Mouse (Mus musculus) cerebellum, postnatal 10 days (tissue): ENCODE measurements around the gene Arhgef28.
"Not testable (repeated sequence)": the region's sequence is repeated elsewhere in the genome, so short reads cannot be mapped to it uniquely, and the experiment has no call there.

Source experiments
- DNase-seq, 2 experiments: peaks; one replicate each; pipeline ENCODE4 v3.0.0; 2021; ENCODE audit warnings: mixed read lengths in 2 of 2

Gene Arhgef28

DNA sequence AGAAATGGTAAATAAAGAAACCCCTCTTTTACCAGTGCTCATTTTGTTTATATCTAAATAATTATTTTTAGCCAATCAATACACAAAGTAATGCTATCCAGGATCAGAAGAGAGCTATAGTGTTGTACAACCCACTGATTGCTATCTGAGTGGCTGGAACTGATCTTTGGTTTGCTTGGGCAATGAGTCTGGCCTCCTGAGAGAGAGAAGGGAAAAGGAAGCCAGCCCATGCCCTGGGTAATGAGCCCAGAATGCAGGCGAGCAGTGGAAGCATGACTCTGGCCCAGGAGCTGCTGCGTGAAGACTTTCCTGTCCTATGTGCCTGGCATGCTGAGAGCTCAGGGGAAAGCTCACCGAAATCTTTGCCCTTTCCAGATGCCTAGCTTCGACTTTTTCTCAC, 83.5 kb downstream of the Arhgef28 start:
- DNase-seq, result no peak

- no peak for DNase-seq
These were observed 84.2 kb downstream of the Arhgef28 start for GRCm38 (mm10) chr13:98121993-98122392.

GRCm38 (mm10) chr13:98121124-98121470, 85.1 kb downstream of the Arhgef28 start:
- no peak for DNase-seq

- DNase-seq, result no peak
These were observed 85.7 kb downstream of the Arhgef28 start for GRCm38 (mm10) chr13:98120356-98121123.

DNA sequence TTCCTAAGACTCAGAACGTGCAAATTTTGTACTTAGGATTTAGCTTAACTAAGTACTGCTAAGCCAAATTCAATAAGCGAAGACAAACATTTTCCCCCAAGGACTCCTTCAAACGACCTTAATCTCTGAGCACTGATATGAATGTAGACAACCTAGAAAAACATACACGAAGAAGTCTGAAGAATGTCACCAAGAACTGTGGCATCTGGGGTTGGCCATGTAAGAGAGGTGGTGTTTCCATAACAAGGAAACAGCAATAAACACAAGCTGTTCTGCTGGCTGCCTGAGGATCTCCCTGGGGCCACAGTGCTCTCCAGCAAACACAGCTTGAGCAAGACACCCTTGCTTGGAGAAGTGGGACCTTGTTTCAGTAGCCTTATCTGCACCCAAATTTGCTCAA, 87.9 kb downstream of the Arhgef28 start:
- no peak for DNase-seq

DNA sequence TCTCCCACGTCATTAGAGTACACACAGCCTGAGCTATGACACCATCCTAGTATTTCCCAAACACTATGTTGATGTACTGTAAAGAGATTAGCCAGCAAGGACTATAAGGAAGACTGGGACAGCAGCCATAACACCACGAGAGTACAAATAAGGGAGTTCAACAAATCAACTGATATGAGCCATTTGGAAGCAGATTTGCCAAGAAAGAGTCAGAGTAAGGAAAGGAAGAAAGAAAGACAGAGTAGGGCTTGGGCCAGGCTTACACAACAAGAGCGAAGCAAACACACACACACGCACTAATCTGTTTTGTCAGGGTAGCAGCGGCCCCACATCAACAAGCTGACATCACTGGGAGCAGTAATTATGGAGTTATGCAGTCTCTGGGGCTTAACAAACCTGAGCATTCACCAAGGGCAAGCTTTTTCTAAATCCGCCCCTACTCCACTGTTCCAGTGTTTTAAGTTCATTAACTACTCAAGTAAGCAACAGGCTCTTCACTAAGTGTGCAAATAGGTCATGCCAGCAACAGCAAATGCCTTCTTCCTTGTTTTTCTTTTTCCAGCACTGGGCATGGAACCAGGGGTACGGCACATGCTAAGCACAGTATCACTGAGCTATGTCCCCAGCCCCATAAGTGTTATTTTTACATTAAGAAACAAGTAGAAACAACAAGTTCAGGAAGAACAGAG, 88.5 kb downstream of the Arhgef28 start:
- no peak for DNase-seq

DNA sequence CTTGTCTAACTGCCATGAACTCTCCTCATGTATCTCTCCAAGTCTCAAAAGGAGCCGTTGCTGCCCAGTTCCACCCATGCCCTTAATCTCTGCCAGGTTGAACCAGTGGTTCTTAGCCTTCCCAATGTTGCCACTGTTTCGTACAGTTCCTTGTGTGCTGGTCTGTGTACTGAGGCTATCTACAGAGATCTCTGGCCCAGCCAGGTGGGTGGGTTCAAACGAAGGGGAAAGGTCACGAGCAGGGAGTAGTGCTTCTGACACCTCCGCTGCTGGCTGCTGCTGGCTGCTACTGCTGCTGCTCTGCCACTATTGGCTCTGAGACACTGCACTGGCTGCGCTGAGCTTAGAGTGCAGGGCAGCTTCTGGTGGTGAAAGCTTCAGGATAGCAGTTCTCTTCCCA, 90.6 kb downstream of the Arhgef28 start:
- DNase-seq, result no peak

GRCm38 (mm10) chr13:98115051-98115450, 91.2 kb downstream of the Arhgef28 start:
- DNase-seq, result no peak

DNA sequence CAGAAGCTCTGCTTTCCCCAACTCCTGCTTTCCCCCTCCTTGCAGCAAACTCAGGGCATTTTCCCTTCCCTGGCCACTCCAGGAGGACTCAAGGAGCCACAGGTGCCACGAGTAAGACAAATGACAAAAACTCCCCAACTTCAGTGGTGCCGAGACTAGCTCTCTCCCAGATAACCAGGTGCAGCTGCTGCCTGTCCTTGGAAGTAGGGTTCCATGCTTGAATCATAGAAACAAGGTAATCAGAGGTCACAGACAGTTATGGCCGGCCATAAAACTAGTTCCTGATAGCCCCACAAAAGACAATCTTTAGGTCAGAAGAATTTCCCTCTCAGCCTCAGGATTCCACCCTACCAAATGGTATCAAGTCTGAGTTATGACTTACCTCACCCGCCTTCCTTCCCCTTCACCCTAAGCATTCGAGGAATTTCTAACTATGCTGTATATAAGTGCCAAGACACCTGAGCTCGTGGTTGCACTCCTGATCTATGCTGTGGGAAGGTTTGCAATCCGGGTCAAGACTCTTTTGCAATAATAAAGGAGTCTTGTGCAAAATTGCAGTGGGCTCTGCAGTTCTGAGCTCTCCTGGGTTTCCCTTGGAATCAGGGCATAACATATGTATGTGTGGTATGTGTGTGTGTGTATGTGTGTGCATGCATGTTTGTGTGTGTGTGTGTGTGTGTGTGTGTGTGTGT, 93.3 kb downstream of the Arhgef28 start:
- DNase-seq, result no peak

DNA sequence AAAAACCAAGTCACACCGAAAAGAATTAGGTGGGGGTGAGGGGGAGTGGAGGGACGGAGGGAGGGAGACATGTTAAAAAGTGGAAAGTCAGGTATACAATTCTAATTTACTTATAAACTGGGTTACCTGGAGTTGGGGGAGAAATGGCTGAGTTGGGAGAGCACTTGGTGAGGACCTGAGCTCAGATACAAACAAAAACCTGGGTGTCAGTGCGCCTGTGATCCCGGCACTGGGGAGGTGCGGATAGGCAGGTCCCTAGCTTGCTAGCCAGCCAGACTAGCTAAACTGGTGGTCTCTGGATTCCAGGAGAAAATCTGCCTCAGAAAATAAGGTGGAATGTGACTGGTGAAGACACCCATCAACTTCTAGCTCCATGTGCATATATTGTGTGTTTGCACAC, 94.7 kb downstream of the Arhgef28 start:
- DNase-seq, result no peak

DNA sequence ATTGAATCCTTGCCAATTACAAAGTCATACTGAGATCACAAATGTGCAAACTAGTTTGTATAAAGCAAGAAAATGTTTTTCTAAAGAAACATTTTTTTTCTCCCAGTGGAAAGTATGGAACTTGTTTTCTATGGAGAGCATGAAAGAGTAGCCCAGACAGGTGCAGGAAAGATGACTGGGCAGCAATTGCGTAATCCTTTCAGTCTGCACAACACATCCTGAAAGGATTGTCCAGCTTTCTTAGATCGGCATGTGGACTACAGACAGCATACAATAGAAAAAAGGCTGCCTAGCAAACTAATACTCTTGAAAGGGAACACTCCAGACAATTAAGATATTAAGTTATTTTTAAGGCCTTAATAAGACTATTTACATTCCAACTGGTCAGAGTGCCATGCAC, 95.2 kb downstream of the Arhgef28 start:
- no peak for DNase-seq

GRCm38 (mm10) chr13:98108481-98108880, 97.8 kb downstream of the Arhgef28 start:
- not testable (repeated sequence) for DNase-seq

DNA sequence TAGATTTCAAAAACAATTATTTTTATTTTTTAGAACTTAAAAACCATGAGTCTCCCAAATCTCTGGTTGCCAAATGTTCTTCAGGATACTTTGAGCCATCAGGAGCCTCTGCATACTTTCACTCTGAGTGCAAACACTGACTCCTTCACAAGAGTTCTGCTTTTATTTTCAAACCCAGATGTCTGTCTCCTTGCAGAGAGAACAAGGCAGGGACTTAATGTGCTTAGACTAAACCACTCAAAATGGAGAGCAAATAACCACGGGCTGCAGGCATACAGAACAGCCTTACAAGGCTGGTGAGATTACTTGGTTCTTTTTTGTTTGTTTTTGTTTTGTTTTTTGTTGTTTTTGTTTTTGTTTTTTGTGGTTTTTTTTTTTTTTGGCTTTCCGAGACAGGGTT, 98.6 kb downstream of the Arhgef28 start:
- DNase-seq, result no peak

DNA sequence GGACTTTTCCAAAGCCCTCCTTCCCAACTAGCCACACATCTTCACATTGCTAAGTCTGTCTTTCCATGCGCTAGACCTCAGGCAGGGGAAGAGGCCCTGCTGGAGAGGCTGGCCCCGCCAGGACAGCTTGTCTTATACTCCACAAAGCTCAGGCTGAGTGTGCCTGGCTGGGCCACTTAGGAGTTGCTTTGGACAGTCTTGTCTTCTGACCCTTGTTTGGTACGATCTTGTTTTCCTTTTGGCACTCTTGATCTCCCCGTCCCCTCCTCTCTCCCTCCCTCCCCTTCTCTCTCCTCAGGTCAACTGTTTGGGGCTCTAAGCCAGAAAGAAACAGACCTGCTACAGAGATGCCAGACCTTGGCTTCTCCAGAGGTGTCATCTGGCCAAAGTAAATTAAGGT, 110.3 kb downstream of the Arhgef28 start:
- peak; percentile 27 to 32 for DNase-seq

DNA sequence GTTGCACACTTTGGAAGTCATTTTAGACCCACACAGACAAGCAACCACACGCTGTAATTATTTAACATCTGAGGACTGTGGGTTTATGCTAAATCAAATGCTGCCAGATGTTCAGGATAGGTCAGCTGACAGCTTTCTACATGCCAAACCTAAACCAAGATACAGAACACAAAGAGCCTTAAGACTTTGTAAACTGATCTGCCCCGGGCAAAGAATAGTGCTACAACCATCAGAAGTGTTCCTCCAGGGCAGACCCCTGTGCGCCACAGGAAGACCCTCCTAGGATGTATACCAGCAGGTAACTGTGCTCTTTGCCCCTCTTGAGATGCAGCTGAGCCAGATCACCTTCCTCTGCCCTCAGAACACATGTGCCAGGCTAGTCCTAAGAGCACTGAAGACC, 111.9 kb downstream of the Arhgef28 start:
- no peak for DNase-seq

DNA sequence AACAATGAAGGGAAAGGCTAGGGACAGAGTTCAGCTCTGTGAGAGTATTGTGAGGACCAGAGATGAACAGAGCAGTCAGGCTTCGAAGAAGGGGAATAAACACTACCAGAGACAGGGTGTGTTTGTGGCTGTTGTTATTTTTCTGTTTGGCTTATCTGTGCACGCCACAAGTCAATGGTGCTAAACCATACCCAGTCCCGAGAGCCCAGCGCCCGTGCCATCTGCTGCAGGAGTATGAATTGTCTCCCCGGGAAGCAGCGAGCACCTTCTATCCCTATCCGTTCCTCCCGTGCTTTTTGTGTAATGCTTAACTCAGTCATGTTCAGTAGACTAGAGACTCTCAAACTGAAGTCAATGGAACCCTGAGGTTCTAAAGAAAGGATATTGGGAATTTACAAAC, 112.8 kb downstream of the Arhgef28 start:
- DNase-seq, result no peak

DNA sequence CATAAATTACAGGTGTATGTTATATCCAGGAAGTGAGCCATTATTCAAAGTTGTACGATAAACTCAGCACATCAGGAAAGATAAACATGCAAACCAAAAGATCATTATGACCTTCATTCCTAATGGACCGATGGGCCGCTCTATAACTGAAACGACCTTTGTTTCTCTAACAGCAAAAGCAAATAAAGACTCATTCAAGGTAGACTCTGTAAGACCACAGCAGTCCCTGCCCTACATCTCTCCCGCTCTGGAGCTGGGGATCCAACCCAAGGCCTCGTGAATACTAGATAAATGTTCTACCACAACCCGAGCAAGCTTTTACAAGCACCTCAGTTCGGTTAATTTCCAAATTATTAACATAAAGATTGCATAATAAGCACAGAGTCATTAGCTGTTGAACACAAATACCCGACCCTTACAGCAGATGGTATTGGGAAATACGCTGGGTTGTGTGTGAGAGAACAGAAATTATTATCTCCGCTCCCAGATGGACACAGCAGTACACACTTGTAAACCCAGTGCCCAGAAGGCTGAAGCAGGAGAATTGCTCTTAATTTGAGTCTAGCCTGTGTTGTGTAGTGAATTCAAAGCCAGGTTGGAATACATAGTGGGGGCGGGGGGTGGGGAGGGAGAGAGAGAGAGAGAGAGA, 113.8 kb downstream of the Arhgef28 start:
- DNase-seq, result no peak

GRCm38 (mm10) chr13:98079640-98080039, 126.6 kb downstream of the Arhgef28 start:
- DNase-seq, result no peak

DNA sequence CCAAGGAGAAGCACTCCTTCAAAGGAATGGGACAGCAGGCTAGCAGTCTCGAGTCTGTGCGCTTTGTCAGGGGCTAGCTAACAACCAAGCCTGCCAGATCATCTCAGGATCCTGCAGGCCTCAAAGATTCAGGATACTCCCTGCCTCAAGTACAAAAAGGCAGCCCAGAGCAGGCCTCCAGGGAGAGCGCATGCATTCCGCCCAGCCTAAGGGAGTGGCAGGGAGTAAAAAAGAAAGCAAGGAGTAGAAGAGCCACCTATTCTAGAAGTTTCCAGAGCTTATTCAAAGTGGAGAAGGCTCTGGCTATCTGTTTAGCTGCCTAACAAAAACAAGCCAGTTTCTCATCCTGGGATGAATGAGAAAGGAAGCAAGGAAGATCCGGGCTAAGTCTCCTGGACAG, 128.0 kb downstream of the Arhgef28 start:
- DNase-seq, result no peak

- peak; percentile 43 to 47 for DNase-seq
These were observed 129.0 kb downstream of the Arhgef28 start for GRCm38 (mm10) chr13:98077216-98077615.

DNA sequence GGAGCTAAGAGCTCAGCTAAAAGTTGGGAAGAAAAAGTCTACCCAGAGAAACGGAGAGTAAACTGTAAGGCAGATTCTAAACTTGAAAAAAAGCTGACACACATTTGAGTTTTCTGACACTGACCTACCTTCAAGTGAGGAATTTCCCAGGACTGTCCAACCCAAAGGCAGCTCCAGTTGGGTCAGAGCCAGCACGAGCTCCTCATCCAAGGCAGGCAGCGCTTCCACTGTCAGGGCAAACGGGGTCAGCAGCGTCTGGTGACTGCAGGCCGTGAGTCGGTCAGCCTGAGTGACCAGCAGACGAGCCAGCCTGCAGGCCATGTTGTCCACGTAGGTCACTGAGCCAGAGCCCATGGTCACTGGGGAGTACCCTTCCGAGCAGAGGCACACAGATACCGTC, 131.4 kb downstream of the Arhgef28 start:
- DNase-seq, result peak; percentile 65 to 69

DNA sequence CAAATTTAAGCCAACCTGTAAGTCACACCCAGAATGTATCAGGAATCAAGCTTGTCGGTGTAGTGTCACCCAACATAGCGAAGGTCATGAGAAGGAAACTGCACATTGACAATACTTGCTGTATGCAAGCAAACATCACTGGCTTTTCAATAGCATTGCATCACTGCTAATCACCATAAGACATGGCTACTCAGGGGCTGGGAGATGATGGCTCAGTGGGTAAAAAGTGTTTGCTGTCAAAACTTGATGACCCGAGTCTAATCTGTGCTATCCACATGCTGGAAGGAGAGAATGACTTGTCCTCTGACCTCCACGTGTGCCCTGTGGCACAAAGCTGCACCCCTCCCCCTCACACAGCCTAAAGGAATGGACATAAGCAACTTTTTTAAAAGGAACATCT, 133.0 kb downstream of the Arhgef28 start:
- DNase-seq, result no peak

- no peak for DNase-seq
These were observed 135.8 kb downstream of the Arhgef28 start for GRCm38 (mm10) chr13:98070458-98070857.

DNA sequence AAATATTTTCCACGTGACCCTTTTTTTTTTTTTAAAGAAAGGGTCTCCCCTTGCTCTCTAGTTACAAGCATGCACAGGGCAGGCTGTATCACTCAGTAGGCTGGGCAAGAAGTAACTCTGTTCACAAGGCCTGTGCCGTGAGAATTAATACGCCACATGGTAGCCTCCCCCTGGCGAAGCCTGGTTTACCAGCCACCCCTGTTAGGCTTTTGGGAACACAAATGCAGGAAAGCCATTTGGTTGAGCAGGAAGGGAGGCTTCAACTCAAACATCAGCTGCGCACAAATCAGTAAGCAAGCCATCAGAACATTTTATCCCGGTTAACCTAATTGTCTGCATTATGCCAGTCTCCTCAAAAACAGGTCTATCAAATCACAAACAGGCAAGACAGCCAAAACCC, 136.6 kb downstream of the Arhgef28 start:
- no peak for DNase-seq
